Mouse (Mus musculus): ENCODE results near the gene Coro1a. TPM values are rescaled to one million over a fixed set of nuclear protein-coding genes. Genes with fewer than 3 reads are reported as not detected.

Gene Coro1a
- polyA plus RNA-seq, 1 experiment from 2014 or later, result 55.5 TPM

- peaks cover 6% of the 10 kb centered on the region; the same call in 1 of the 2 replicates for H3K4me1 ChIP-seq (ENCODE audit: control insufficient read depth, insufficient read depth, low read length)
- no peaks in the 10 kb centered on the region for H3K36me3 ChIP-seq (ENCODE audit: control insufficient read depth, insufficient read depth, low read length)
- no peak overlapping the region for H3K9ac ChIP-seq (ENCODE audit: low read length)
- H3K4me3 ChIP-seq (replicated peaks; ENCODE audit: low read length), result no peak overlapping the region
- WGBS, result 81% methylated on average over 5 of the region's 5 CpGs
- no peak for ATAC-seq (ENCODE audit: insufficient read depth, low FRiP score)
- no peak overlapping the region for H3K27ac ChIP-seq (ENCODE audit: low read length)
- H3K27me3 ChIP-seq (ENCODE audit: control insufficient read depth, insufficient read depth, low read length), result no peaks in the 10 kb centered on the region
- H3K4me2 ChIP-seq (ENCODE audit: low read depth, low read length), result no peak overlapping the region
- H3K9me3 ChIP-seq (replicated peaks; ENCODE audit: control insufficient read depth, low read length), result no peaks in the 10 kb centered on the region
Measured at GRCm38 (mm10) chr7:126679683-126680082, 27.9 kb downstream of the Coro1a start.

GRCm38 (mm10) chr7:126678545-126679341 is 28.8 kb downstream of the Coro1a start:
- 50% methylated on average over 8 of the region's 8 CpGs for WGBS
- Histone ChIP-seq H3K36me3 (ENCODE audit: control insufficient read depth, insufficient read depth, low read length) (no peaks in the 10 kb centered on the region), H3K27ac (ENCODE audit: low read length) (no peak overlapping the region), H3K9me3 (replicated peaks; ENCODE audit: control insufficient read depth, low read length) (no peaks in the 10 kb centered on the region), H3K9ac (ENCODE audit: low read length) (no peak overlapping the region), H3K4me1 (ENCODE audit: control insufficient read depth, insufficient read depth, low read length) (peaks cover 6% of the 10 kb centered on the region; the same call in 1 of the 2 replicates), H3K4me2 (ENCODE audit: low read depth, low read length) (no peak overlapping the region), H3K27me3 (ENCODE audit: control insufficient read depth, insufficient read depth, low read length) (no peaks in the 10 kb centered on the region), H3K4me3 (replicated peaks; ENCODE audit: low read length) (no peak overlapping the region)
- ATAC-seq (ENCODE audit: insufficient read depth, low FRiP score), result no peak

- Histone ChIP-seq H3K4me2 (ENCODE audit: low read depth, low read length) (no peak overlapping the region), H3K9me3 (replicated peaks; ENCODE audit: control insufficient read depth, low read length) (no peaks in the 10 kb centered on the region), H3K36me3 (ENCODE audit: control insufficient read depth, insufficient read depth, low read length) (no peaks in the 10 kb centered on the region), H3K4me3 (replicated peaks; ENCODE audit: low read length) (no peak overlapping the region), H3K27ac (ENCODE audit: low read length) (no peak overlapping the region), H3K4me1 (ENCODE audit: control insufficient read depth, insufficient read depth, low read length) (peaks cover 6% of the 10 kb centered on the region; the same call in 1 of the 2 replicates), H3K27me3 (ENCODE audit: control insufficient read depth, insufficient read depth, low read length) (no peaks in the 10 kb centered on the region), H3K9ac (ENCODE audit: low read length) (no peak overlapping the region)
- no peak for ATAC-seq (ENCODE audit: insufficient read depth, low FRiP score)
- 72% methylated on average over 4 of the region's 4 CpGs for WGBS
Measured at GRCm38 (mm10) chr7:126676631-126677220, 30.9 kb downstream of the Coro1a start.

GRCm38 (mm10) chr7:126676207-126676606 is 31.4 kb downstream of the Coro1a start, which contains the start of gene Sult1a1:
Sult1a1 (minus strand) TSS chr7:126676432.
- H3K4me2 ChIP-seq (ENCODE audit: low read depth, low read length), result 0 out of 2 replicates have a peak within 1 kb of the TSS, but pooled peaks have one; percentile 26
- no peaks in the 10 kb centered on the region for H3K9me3 ChIP-seq (replicated peaks; ENCODE audit: control insufficient read depth, low read length)
- ATAC-seq (ENCODE audit: insufficient read depth, low FRiP score), result peak; percentile 48
- no peaks in the 10 kb centered on the region for H3K36me3 ChIP-seq (ENCODE audit: control insufficient read depth, insufficient read depth, low read length)
- peaks cover 6% of the 10 kb centered on the region; the same call in 1 of the 2 replicates for H3K4me1 ChIP-seq (ENCODE audit: control insufficient read depth, insufficient read depth, low read length)
- no peaks in the 10 kb centered on the region for H3K27me3 ChIP-seq (ENCODE audit: control insufficient read depth, insufficient read depth, low read length)
- no peak within 1 kb of the TSS for H3K9ac ChIP-seq (ENCODE audit: low read length)
- no peak within 1 kb of the TSS; the same call in 1 of the 2 replicates for H3K4me3 ChIP-seq (replicated peaks; ENCODE audit: low read length)
- WGBS, result 44% methylated on average over 1 of the region's 1 CpGs
- H3K27ac ChIP-seq (ENCODE audit: low read length), result 0 out of 2 replicates have a peak within 1 kb of the TSS, but pooled peaks have one; percentile 31

- H3K4me3 ChIP-seq (replicated peaks; ENCODE audit: low read length), result no peak overlapping the region
- WGBS, result 95% methylated on average over 8 of the region's 8 CpGs
- no peak overlapping the region for H3K9ac ChIP-seq (ENCODE audit: low read length)
- no peaks in the 10 kb centered on the region for H3K36me3 ChIP-seq (ENCODE audit: control insufficient read depth, insufficient read depth, low read length)
- H3K4me1 ChIP-seq (ENCODE audit: control insufficient read depth, insufficient read depth, low read length), result peaks cover 6% of the 10 kb centered on the region; the same call in 1 of the 2 replicates
- ATAC-seq (ENCODE audit: insufficient read depth, low FRiP score), result no peak
- H3K27ac ChIP-seq (ENCODE audit: low read length), result no peak overlapping the region
- no peaks in the 10 kb centered on the region for H3K9me3 ChIP-seq (replicated peaks; ENCODE audit: control insufficient read depth, low read length)
- H3K4me2 ChIP-seq (ENCODE audit: low read depth, low read length), result no peak overlapping the region
- no peaks in the 10 kb centered on the region for H3K27me3 ChIP-seq (ENCODE audit: control insufficient read depth, insufficient read depth, low read length)
Measured at GRCm38 (mm10) chr7:126675104-126675503, 32.5 kb downstream of the Coro1a start.

GRCm38 (mm10) chr7:126672111-126672510 is 35.5 kb downstream of the Coro1a start:
- no peak overlapping the region for H3K9ac ChIP-seq (ENCODE audit: low read length)
- no peaks in the 10 kb centered on the region for H3K27me3 ChIP-seq (ENCODE audit: control insufficient read depth, insufficient read depth, low read length)
- no peak for ATAC-seq (ENCODE audit: insufficient read depth, low FRiP score)
- WGBS, result 95% methylated on average over 9 of the region's 9 CpGs
- peaks cover 6% of the 10 kb centered on the region; the same call in 1 of the 2 replicates for H3K4me1 ChIP-seq (ENCODE audit: control insufficient read depth, insufficient read depth, low read length)
- H3K36me3 ChIP-seq (ENCODE audit: control insufficient read depth, insufficient read depth, low read length), result no peaks in the 10 kb centered on the region
- no peak overlapping the region for H3K4me3 ChIP-seq (replicated peaks; ENCODE audit: low read length)
- H3K27ac ChIP-seq (ENCODE audit: low read length), result no peak overlapping the region
- H3K9me3 ChIP-seq (replicated peaks; ENCODE audit: control insufficient read depth, low read length), result no peaks in the 10 kb centered on the region
- H3K4me2 ChIP-seq (ENCODE audit: low read depth, low read length), result no peak overlapping the region

- Histone ChIP-seq H3K4me2 (ENCODE audit: low read depth, low read length) (no peak overlapping the region), H3K9me3 (replicated peaks; ENCODE audit: control insufficient read depth, low read length) (no peaks in the 10 kb centered on the region), H3K9ac (ENCODE audit: low read length) (no peak overlapping the region), H3K27me3 (ENCODE audit: control insufficient read depth, insufficient read depth, low read length) (no peaks in the 10 kb centered on the region), H3K4me3 (replicated peaks; ENCODE audit: low read length) (no peak overlapping the region), H3K4me1 (ENCODE audit: control insufficient read depth, insufficient read depth, low read length) (no peaks in the 10 kb centered on the region), H3K27ac (ENCODE audit: low read length) (no peak overlapping the region), H3K36me3 (ENCODE audit: control insufficient read depth, insufficient read depth, low read length) (no peaks in the 10 kb centered on the region)
- no peak for ATAC-seq (ENCODE audit: insufficient read depth, low FRiP score)
- WGBS, result 80% methylated on average over 3 of the region's 3 CpGs
Measured at GRCm38 (mm10) chr7:126670152-126670551, 37.4 kb downstream of the Coro1a start.

- no peak for ATAC-seq (ENCODE audit: insufficient read depth, low FRiP score)
- H3K27me3 ChIP-seq (ENCODE audit: control insufficient read depth, insufficient read depth, low read length), result no peaks in the 10 kb centered on the region
- no peak overlapping the region for H3K4me3 ChIP-seq (replicated peaks; ENCODE audit: low read length)
- no peaks in the 10 kb centered on the region for H3K36me3 ChIP-seq (ENCODE audit: control insufficient read depth, insufficient read depth, low read length)
- H3K4me2 ChIP-seq (ENCODE audit: low read depth, low read length), result no peak overlapping the region
- WGBS, result 65% methylated on average over 5 of the region's 5 CpGs
- peak overlapping the region; percentile 62 for H3K27ac ChIP-seq (ENCODE audit: low read length)
- no peaks in the 10 kb centered on the region for H3K4me1 ChIP-seq (ENCODE audit: control insufficient read depth, insufficient read depth, low read length)
- H3K9me3 ChIP-seq (replicated peaks; ENCODE audit: control insufficient read depth, low read length), result no peaks in the 10 kb centered on the region
- no peak overlapping the region for H3K9ac ChIP-seq (ENCODE audit: low read length)
Measured at GRCm38 (mm10) chr7:126668452-126668851, 39.1 kb downstream of the Coro1a start.

- no peaks in the 10 kb centered on the region for H3K27me3 ChIP-seq (ENCODE audit: control insufficient read depth, insufficient read depth, low read length)
- no peaks in the 10 kb centered on the region for H3K9me3 ChIP-seq (replicated peaks; ENCODE audit: control insufficient read depth, low read length)
- no peaks in the 10 kb centered on the region for H3K36me3 ChIP-seq (ENCODE audit: control insufficient read depth, insufficient read depth, low read length)
- no peak overlapping the region for H3K9ac ChIP-seq (ENCODE audit: low read length)
- H3K4me3 ChIP-seq (replicated peaks; ENCODE audit: low read length), result no peak overlapping the region
- ATAC-seq (ENCODE audit: insufficient read depth, low FRiP score), result no peak
- peak overlapping the region; percentile 62 for H3K27ac ChIP-seq (ENCODE audit: low read length)
- H3K4me1 ChIP-seq (ENCODE audit: control insufficient read depth, insufficient read depth, low read length), result no peaks in the 10 kb centered on the region
- no peak overlapping the region for H3K4me2 ChIP-seq (ENCODE audit: low read depth, low read length)
- 83% methylated on average over 9 of the region's 9 CpGs for WGBS
Measured at GRCm38 (mm10) chr7:126667495-126668090, 40.0 kb downstream of the Coro1a start.

Measured in stomach, embryonic 16.5 days (tissue).